Mouse (Mus musculus): ENCODE data around the gene Ap2b1.

Gene Ap2b1

DNA sequence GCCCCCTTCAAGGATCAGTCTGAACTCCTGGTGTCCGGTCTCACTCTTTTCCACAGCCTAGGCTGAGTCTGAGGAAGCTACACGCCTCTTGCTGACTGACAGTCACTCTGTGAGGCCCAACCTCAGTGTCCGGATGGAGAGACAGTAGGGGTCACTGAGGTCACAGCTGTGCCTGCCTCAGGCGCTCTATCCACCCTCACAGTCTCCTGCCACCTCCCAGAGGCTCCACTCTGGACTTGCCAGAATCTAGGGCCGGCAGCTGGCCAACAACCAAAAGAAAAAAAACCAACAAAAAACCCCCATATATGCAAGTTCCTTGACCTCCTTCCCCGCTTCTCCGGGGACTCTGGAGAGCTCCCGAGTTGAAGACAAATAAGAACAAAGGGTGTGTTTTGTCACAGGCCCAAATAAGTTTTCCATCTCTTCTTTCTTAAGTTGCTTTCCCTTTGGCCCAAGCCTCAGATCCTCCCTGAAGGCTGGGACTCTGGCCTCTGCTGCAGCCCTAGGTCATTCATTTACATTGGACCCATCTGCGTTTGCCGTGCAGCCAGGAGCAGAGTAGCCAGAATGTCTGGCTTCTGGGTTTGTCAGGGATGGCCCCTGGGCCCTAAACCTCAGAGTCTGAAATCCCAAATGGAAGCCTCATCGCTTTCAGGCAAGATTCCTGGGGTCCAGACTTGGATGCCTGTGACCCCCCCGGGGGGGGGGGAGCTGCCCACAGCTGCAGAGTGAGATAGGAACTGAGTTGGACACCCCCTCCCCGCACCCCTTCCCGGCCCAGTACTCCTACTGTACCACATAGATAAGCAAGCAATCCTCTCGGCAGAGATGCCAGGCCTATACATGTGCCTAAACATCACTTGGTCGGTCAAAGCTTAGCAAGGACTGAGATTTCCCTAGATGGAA is 149.4 kb downstream of the Ap2b1 start:
- DNase-seq = no peak

DNA sequence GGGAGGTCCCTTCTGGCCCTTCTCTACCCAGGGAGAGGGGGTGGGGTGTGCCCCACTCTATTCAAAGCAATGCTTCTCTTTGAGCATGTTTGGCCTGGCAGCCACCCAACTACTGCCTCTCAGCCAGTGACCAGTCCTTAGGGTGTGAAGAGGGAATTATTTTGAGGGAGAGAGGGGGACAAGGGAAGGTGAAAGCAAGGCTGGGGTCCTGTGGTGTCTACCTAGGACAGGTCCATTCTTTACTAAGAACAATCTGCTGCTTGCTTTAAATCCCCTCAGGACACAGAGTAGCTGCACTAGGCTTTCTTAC is 150.1 kb downstream of the Ap2b1 start:
- no peak for DNase-seq

GRCm38 (mm10) chr11:83449298-83449697 is 150.5 kb downstream of the Ap2b1 start:
- DNase-seq = no peak

DNA sequence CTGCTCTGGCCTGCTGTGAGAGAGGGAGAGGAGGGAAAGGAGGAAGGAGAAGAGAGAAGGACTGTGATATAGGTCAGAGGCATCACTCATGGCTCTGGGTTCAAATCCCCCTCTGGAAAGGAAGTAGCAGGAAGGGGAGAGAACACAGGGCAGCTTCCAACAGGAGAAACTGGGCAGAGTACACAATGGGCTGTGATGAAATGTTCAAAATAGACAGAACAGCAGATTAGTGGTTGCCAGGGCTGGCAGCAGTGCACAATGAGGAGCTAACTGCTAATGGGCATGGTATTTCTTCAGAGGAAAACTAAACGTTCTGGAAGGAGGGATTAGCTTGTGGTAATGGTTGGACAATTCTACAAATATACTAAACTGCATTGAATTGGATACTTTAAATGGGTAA is 151.7 kb downstream of the Ap2b1 start:
- DNase-seq = no peak

DNA sequence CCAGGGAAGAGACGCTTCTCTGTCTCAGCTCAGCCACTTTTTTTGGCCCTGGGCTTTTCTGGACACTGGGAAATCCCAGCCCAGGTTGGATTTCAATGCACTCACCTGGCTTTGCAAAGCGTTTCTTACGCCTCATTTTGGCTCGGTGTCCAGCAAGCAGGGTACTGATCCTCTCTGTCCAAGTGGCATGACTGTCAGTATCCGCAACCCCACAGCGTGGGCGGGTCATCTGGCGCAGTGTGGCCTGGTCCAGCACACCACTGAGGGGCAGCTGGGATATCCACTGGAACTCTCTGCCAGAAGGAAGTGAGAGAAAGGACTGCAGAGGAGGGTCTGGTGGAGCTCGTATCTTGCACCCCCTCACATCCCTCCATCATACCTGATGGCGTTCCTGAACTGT is 152.5 kb downstream of the Ap2b1 start:
- DNase-seq = no peak

DNA sequence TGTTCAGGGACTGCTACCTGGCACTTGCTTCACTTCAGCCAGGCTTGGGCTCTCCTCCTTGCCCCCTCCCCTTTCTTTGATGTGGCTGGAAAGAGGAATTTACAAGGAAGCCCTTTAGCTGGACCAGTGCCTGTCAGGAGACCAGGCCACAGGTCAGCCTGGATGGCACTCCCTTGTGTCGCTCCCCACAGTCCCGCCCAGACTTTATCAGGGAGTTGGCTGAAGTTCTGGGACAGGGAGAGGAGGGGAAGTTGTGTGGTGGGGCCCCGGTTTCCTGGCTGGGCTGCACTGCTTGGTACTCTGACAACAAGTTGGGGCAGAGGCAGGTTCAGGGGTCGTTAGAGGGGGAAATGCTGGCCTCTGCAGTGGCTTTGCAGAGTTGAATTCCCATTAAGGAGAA is 155.7 kb downstream of the Ap2b1 start:
- DNase-seq = no peak
